Mouse (Mus musculus) G1E (cell line): ENCODE measurements around the gene Unc50. TPM values are rescaled to one million over a fixed set of nuclear protein-coding genes. Genes with fewer than 3 reads are reported as not detected.

Source experiments
- ATAC-seq: 2 replicates; pipeline ENCODE4 v1.8.0; 2016; ENCODE audit warnings: mild to moderate bottlenecking; ENCODE audit not compliant: insufficient number of reproducible peaks, poor library complexity, low FRiP score, severe bottlenecking; ENCODE audit errors: extremely low read depth
- DNase-seq: peaks from one replicate; pipeline ENCODE4 v3.0.0; 2012; ENCODE audit warnings: low spot score
- H3K27me3 ChIP-seq: 2 replicates; pipeline ENCODE4 v1.6.1; 2012; ENCODE audit warnings: mild to moderate bottlenecking, low read length, inconsistent platforms; ENCODE audit not compliant: insufficient read depth
- H3K36me3 ChIP-seq: replicated peaks from 2 replicates; pipeline ENCODE3; 2012; ENCODE audit warnings: mild to moderate bottlenecking, inconsistent platforms
- H3K4me1 ChIP-seq: 2 replicates; pipeline ENCODE4 v1.6.1; 2012; ENCODE audit warnings: low read depth, low read length, inconsistent platforms, mixed read lengths; ENCODE audit not compliant: insufficient read depth
- H3K4me3 ChIP-seq: 2 replicates; pipeline ENCODE4 v1.5.1; 2012; ENCODE audit warnings: low read depth, mild to moderate bottlenecking, inconsistent platforms, low read length, moderate library complexity, mixed read lengths
- H3K9me3 ChIP-seq: replicated peaks from 2 replicates; pipeline ENCODE4 v1.6.1; 2012; ENCODE audit warnings: inconsistent platforms
- CTCF ChIP-seq: IDR thresholded peaks from 2 replicates; pipeline ENCODE4 v1.5.1; 2012; ENCODE audit warnings: low read depth, low read length, inconsistent platforms, mixed read lengths
- GATA1 ChIP-seq: IDR thresholded peaks from 2 replicates; pipeline ENCODE4 v1.6.1; 2012; ENCODE audit warnings: borderline replicate concordance, low read length, inconsistent platforms, mixed read lengths
- GATA2 ChIP-seq: IDR thresholded peaks from 2 replicates; pipeline ENCODE4 v1.6.1; 2012; ENCODE audit warnings: low read depth, low read length, inconsistent platforms, borderline replicate concordance
- POLR2AphosphoS5 ChIP-seq: IDR thresholded peaks from 2 replicates; pipeline ENCODE4 v1.6.1; 2012; ENCODE audit warnings: low read depth, low read length, inconsistent platforms; ENCODE audit not compliant: insufficient replicate concordance
- TAL1 ChIP-seq: conservative IDR thresholded peaks from 2 replicates; pipeline ENCODE4 v1.6.1; 2012; ENCODE audit warnings: low read depth, low read length, inconsistent platforms, mixed read lengths
- polyA plus RNA-seq: library from polyadenylated mRNA; stranded (reverse); fragments of >175 nt; gene quantifications from 2 replicates; pipeline ENCODE4 v1.2.3, GENCODE M21; 2012
- total RNA-seq, 2 experiments: library from RNA; stranded (forward) in 1 of 2; stranded (reverse) in 1 of 2; fragments of 200-1000 nt in 1 of 2; fragments of >200 nt in 1 of 2; fragmentation: Nextera tagmentation in 1 of 2; gene quantifications; 2 replicates each; pipeline ENCODE4 v1.2.3; 2014 to 2017

Gene Unc50
- total and polyA plus RNA-seq, 3 experiments, result 39.7 to 119 (median 44.7) TPM

- peaks cover 6% of the 10 kb centered on the region; the same call in 1 of the 2 replicates for H3K4me1 ChIP-seq
- H3K27me3 ChIP-seq, result peaks cover 20% of the 10 kb centered on the region
- no peak for ATAC-seq
- TF ChIP-seq POLR2AphosphoS5, result no peak
- no peak for TF ChIP-seq GATA2
- TF ChIP-seq GATA1, result no peak
- TF ChIP-seq CTCF, result no peak
- DNase-seq, result no peak
- H3K36me3 ChIP-seq, result no peaks in the 10 kb centered on the region
- H3K4me3 ChIP-seq, result no peak overlapping the region
- H3K9me3 ChIP-seq, result no peaks in the 10 kb centered on the region
Observed at GRCm38 (mm10) chr1:37398961-37399360, 31.0 kb upstream of the Unc50 start.

GRCm38 (mm10) chr1:37399734-37400133 lies 30.2 kb upstream of the Unc50 start:
- Histone ChIP-seq H3K9me3 (no peaks in the 10 kb centered on the region), H3K27me3 (peaks cover 21% of the 10 kb centered on the region), H3K36me3 (no peaks in the 10 kb centered on the region), H3K4me1 (peaks cover 6% of the 10 kb centered on the region; the same call in 1 of the 2 replicates), H3K4me3 (no peak overlapping the region)
- no peak for TF ChIP-seq GATA1
- no peak for TF ChIP-seq GATA2
- no peak for TF ChIP-seq POLR2AphosphoS5
- TF ChIP-seq CTCF, result no peak
- TF ChIP-seq TAL1, result no peak
- DNase-seq, result no peak
- no peak for ATAC-seq

- DNase-seq, result peak; percentile 62
- TF ChIP-seq POLR2AphosphoS5, result no peak
- no peak for TF ChIP-seq TAL1
- no peak for TF ChIP-seq GATA2
- peak; percentile 64 for TF ChIP-seq CTCF
- TF ChIP-seq GATA1, result no peak
- Histone ChIP-seq H3K36me3 (no peaks in the 10 kb centered on the region), H3K4me3 (no peak overlapping the region), H3K4me1 (peaks cover 6% of the 10 kb centered on the region; the same call in 1 of the 2 replicates), H3K27me3 (peaks cover 23% of the 10 kb centered on the region), H3K9me3 (no peaks in the 10 kb centered on the region)
- ATAC-seq, result no peak; the same call in 1 of the 2 replicates
Observed at GRCm38 (mm10) chr1:37401687-37402086, 28.3 kb upstream of the Unc50 start.

GRCm38 (mm10) chr1:37405137-37405536 lies 24.8 kb upstream of the Unc50 start:
- ATAC-seq (no peak), DNase-seq (no peak)
- H3K9me3 ChIP-seq, result no peaks in the 10 kb centered on the region
- no peak overlapping the region for H3K4me3 ChIP-seq
- H3K27me3 ChIP-seq, result peaks cover 23% of the 10 kb centered on the region
- H3K36me3 ChIP-seq, result no peaks in the 10 kb centered on the region
- TF ChIP-seq CTCF, result no peak
- TF ChIP-seq POLR2AphosphoS5, result no peak
- TF ChIP-seq TAL1, result no peak
- TF ChIP-seq GATA1, result no peak
- TF ChIP-seq GATA2, result no peak
- H3K4me1 ChIP-seq, result peaks cover 17% of the 10 kb centered on the region

GRCm38 (mm10) chr1:37407228-37407627 lies 22.7 kb upstream of the Unc50 start:
- DNase-seq (no peak), ATAC-seq (no peak)
- no peak for TF ChIP-seq TAL1
- TF ChIP-seq POLR2AphosphoS5, result no peak
- TF ChIP-seq GATA1, result no peak
- no peak for TF ChIP-seq CTCF
- TF ChIP-seq GATA2, result no peak
- no peaks in the 10 kb centered on the region for H3K36me3 ChIP-seq
- H3K9me3 ChIP-seq, result no peaks in the 10 kb centered on the region
- peaks cover 15% of the 10 kb centered on the region for H3K4me1 ChIP-seq
- no peak overlapping the region for H3K4me3 ChIP-seq
- peaks cover 23% of the 10 kb centered on the region for H3K27me3 ChIP-seq

- ATAC-seq (no peak), DNase-seq (no peak)
- Histone ChIP-seq H3K4me1 (peaks cover 18% of the 10 kb centered on the region), H3K27me3 (peaks cover 17% of the 10 kb centered on the region), H3K4me3 (no peak overlapping the region), H3K36me3 (no peaks in the 10 kb centered on the region), H3K9me3 (no peaks in the 10 kb centered on the region)
- TF ChIP-seq GATA1, result no peak
Observed at GRCm38 (mm10) chr1:37408059-37408458, 21.9 kb upstream of the Unc50 start.

GRCm38 (mm10) chr1:37408678-37409077 lies 21.3 kb upstream of the Unc50 start:
- TF ChIP-seq CTCF (no peak), GATA2 (no peak), TAL1 (no peak), POLR2AphosphoS5 (no peak), GATA1 (no peak)
- DNase-seq (no peak), ATAC-seq (no peak)
- Histone ChIP-seq H3K4me1 (peaks cover 20% of the 10 kb centered on the region), H3K4me3 (no peak overlapping the region), H3K27me3 (peaks cover 17% of the 10 kb centered on the region), H3K36me3 (no peaks in the 10 kb centered on the region), H3K9me3 (no peaks in the 10 kb centered on the region)
